14 mouse cellular contexts compared by ENCODE assay signal in the genomic region with DNA sequence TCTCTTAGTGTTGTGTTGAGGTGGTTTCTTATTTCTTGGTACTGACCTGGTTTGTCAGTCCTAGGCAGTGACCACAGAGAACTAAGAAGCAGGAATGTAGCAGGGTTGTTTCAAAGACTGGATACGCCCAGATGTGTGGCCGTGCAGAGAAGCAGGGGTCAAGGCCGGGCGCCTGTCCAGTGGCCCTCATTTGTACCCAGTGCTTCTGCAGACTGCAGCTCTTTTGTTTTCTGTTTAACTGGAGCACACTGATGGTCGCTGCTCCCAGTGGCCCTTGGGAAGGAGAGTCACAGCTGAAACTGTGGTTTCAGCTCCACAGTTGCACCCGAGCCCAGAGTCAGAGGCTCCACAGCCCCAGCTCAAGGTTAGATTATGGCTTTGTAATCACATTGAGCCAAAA.
DNase-seq lines count a peak whose midpoint lies in the region; ATAC-seq lines count a peak whose summit lies in the region.
"Had no signal": no experiment of that assay in that cellular context is flagged by ENCODE, and none has a peak within 500 bp of the region (broad histone marks: within the 10 kb centered on the region; RNA-seq: fewer than 3 reads in every experiment).

No protein-coding gene starts in this region.

- DNase-seq in adrenal gland, postnatal 10 days, result peak; percentile 25
- DNase-seq in adrenal gland, postnatal 25 days, result no peak
- no peak for DNase-seq in frontal cortex, postnatal 14 days (ENCODE audit: low spot score in 2 of 2)
- DNase-seq in right cerebral cortex, adult 18-20 months, result peak; percentile 36
- no peak for DNase-seq in right cerebral cortex, adult 2 months (ENCODE audit: low spot score in 2 of 2)
- DNase-seq in kidney, adult 9 months, result no peak
- DNase-seq: cerebellum, adult 8-10 months; heart, postnatal 4 days; kidney, adult 8-10 months; kidney, postnatal 14 days; lung, postnatal 4 days; midbrain, embryonic 14.5 days had no signal

- peak; percentile 44 for ATAC-seq in frontal cortex, adult (ENCODE audit: low TSS enrichment)
- ATAC-seq: CD4-positive, CD25-positive, alpha-beta regulatory T cell, adult 4 months had no signal

Comparison
In these comparisons a context has a peak if more than half of its experiments do, and no peak if none do; other contexts are left out.
1. DNase-seq: peak in adrenal gland, postnatal 10 days (single experiment) and right cerebral cortex, adult 18-20 months (single experiment); none in adrenal gland, postnatal 25 days (single experiment), frontal cortex, postnatal 14 days (0 of 2), right cerebral cortex, adult 2 months (0 of 2) and kidney, adult 9 months (single experiment).